17 mouse cellular contexts compared by ENCODE assay signal in genomic region chr2:129677664-129678063, GRCm38 (mm10). TPM values are rescaled to one million over a fixed set of nuclear protein-coding genes. Genes with fewer than 3 reads are reported as not detected.
DNase-seq lines count a peak whose midpoint lies in the region; ATAC-seq and TF ChIP-seq lines count a peak whose summit lies in the region.
"Had no signal": no experiment of that assay in that cellular context is flagged by ENCODE, and none has a peak within 500 bp of the region (broad histone marks: within the 10 kb centered on the region; RNA-seq: fewer than 3 reads in every experiment).

No protein-coding gene starts in this region.

- no peak for DNase-seq in hindbrain, embryonic 10.5 days (ENCODE audit: low spot score)
- peak; percentile 30 for DNase-seq in ZHBTc4 (ENCODE audit: low read depth, low spot score)
- DNase-seq in forebrain, embryonic 10.5 days (ENCODE audit: extremely low spot score, low spot score): no peak
- peak; percentile 83 for DNase-seq in midbrain, embryonic 11.5 days (ENCODE audit: low spot score, missing footprints)
- DNase-seq in gastrocnemius, adult 2 months: no peak
- no peak for DNase-seq in spleen, postnatal 10 days (ENCODE audit: low spot score in 2 of 2)
- DNase-seq: cerebellum, adult 9-10 months; heart, postnatal 4 days; kidney, adult 8-10 months; lung, postnatal 36 days had no signal

- no peak overlapping the region for H3K4me3 ChIP-seq in hindbrain, embryonic 16.5 days (ENCODE audit: low read length)
- H3K4me3 ChIP-seq in hindbrain, embryonic 10.5 days: no peak overlapping the region
- H3K4me3 ChIP-seq in forebrain, embryonic 10.5 days: no peak overlapping the region
- H3K4me3 ChIP-seq in midbrain, embryonic 11.5 days (ENCODE audit: low read depth, low read length): no peak overlapping the region
- no peak overlapping the region for H3K4me3 ChIP-seq in gastrocnemius, adult 2 months
- H3K4me3 ChIP-seq: limb, embryonic 10.5 days; liver, embryonic 15.5 days had no signal

- WGBS in hindbrain, embryonic 16.5 days: 10% methylated on average over 2 of the region's 2 CpGs
- 41% methylated on average over 2 of the region's 2 CpGs for WGBS in hindbrain, embryonic 10.5 days
- WGBS in forebrain, embryonic 10.5 days: 29% methylated on average over 2 of the region's 2 CpGs
- WGBS in midbrain, embryonic 11.5 days: 29% methylated on average over 2 of the region's 2 CpGs

- no peak overlapping the region for H3K9ac ChIP-seq in hindbrain, embryonic 16.5 days (ENCODE audit: low read depth, low read length)
- 0 out of 2 replicates have a peak overlapping the region, but pooled peaks have one; percentile 4 for H3K9ac ChIP-seq in midbrain, embryonic 11.5 days (ENCODE audit: low read length)
- H3K9ac ChIP-seq: liver, embryonic 15.5 days had no signal

- H3K4me2 ChIP-seq in hindbrain, embryonic 16.5 days (ENCODE audit: low read length): no peak overlapping the region
- no peak overlapping the region for H3K4me2 ChIP-seq in midbrain, embryonic 11.5 days
- H3K4me2 ChIP-seq: liver, embryonic 15.5 days had no signal

- H3K4me1 ChIP-seq in hindbrain, embryonic 16.5 days (ENCODE audit: control insufficient read depth, insufficient read depth, low read depth, low read length): no peaks in the 10 kb centered on the region
- H3K4me1 ChIP-seq in hindbrain, embryonic 10.5 days (replicated peaks): peaks cover 10% of the 10 kb centered on the region; the same call in 1 of the 2 replicates
- peaks cover 16% of the 10 kb centered on the region for H3K4me1 ChIP-seq in forebrain, embryonic 10.5 days
- H3K4me1 ChIP-seq in midbrain, embryonic 11.5 days (ENCODE audit: control insufficient read depth, insufficient read depth, low read length): peaks cover 6% of the 10 kb centered on the region
- H3K4me1 ChIP-seq: liver, embryonic 15.5 days had no signal

- intact Hi-C loops in gastrocnemius, adult 2 months (cut with DNase I): loop anchor here (5.0 kb wide), 1 partner anchor 175 kb away; no protein-coding TSS in a partner anchor

- H3K36me3 ChIP-seq in hindbrain, embryonic 16.5 days (ENCODE audit: control insufficient read depth, insufficient read depth, low read length): no peaks in the 10 kb centered on the region
- H3K36me3 ChIP-seq in hindbrain, embryonic 10.5 days: no peaks in the 10 kb centered on the region
- H3K36me3 ChIP-seq in forebrain, embryonic 10.5 days (replicated peaks): no peaks in the 10 kb centered on the region
- H3K36me3 ChIP-seq in midbrain, embryonic 11.5 days (ENCODE audit: control insufficient read depth, insufficient read depth, low read length): no peaks in the 10 kb centered on the region
- H3K36me3 ChIP-seq: limb, embryonic 10.5 days; liver, embryonic 15.5 days had no signal

- H3K27ac ChIP-seq in hindbrain, embryonic 16.5 days (ENCODE audit: low read depth, low read length): no peak overlapping the region
- no peak overlapping the region for H3K27ac ChIP-seq in hindbrain, embryonic 10.5 days
- H3K27ac ChIP-seq in forebrain, embryonic 10.5 days: peak overlapping the region; percentile 13; the same call in 1 of the 2 replicates
- no peak overlapping the region for H3K27ac ChIP-seq in midbrain, embryonic 11.5 days (ENCODE audit: low read depth, low read length)
- no peak overlapping the region for H3K27ac ChIP-seq in gastrocnemius, adult 2 months
- H3K27ac ChIP-seq: limb, embryonic 10.5 days; liver, embryonic 15.5 days had no signal

- peak; percentile 67 for ATAC-seq in hindbrain, embryonic 16.5 days
- peak; percentile 70 for ATAC-seq in midbrain, embryonic 11.5 days (ENCODE audit: low FRiP score)

- no peak for TF ChIP-seq CTCF in gastrocnemius, adult 2 months (IDR thresholded peaks at IDR 0.05)

- no peaks in the 10 kb centered on the region; the same call in 1 of the 2 replicates for H3K27me3 ChIP-seq in hindbrain, embryonic 16.5 days (replicated peaks; ENCODE audit: control insufficient read depth, insufficient read depth, low read length)
- H3K27me3 ChIP-seq in hindbrain, embryonic 10.5 days (ENCODE audit: insufficient read depth, poor library complexity, severe bottlenecking): no peaks in the 10 kb centered on the region
- H3K27me3 ChIP-seq in forebrain, embryonic 10.5 days (ENCODE audit: poor library complexity, severe bottlenecking): peaks cover 6% of the 10 kb centered on the region
- no peaks in the 10 kb centered on the region for H3K27me3 ChIP-seq in midbrain, embryonic 11.5 days (ENCODE audit: control insufficient read depth, insufficient read depth, low read length)

- no peaks in the 10 kb centered on the region for H3K9me3 ChIP-seq in hindbrain, embryonic 16.5 days (ENCODE audit: control insufficient read depth, low read length)
- no peaks in the 10 kb centered on the region for H3K9me3 ChIP-seq in hindbrain, embryonic 10.5 days
- H3K9me3 ChIP-seq in forebrain, embryonic 10.5 days: no peaks in the 10 kb centered on the region
- no peaks in the 10 kb centered on the region for H3K9me3 ChIP-seq in midbrain, embryonic 11.5 days (ENCODE audit: control insufficient read depth, low read length)
- H3K9me3 ChIP-seq: limb, embryonic 10.5 days; liver, embryonic 15.5 days had no signal

RNA-seq across cellular contexts. Expression of gene Pdyn, which starts 22.0 kb away (rescaled TPM):
- polyA plus RNA-seq in hindbrain, embryonic 16.5 days (2015; fragmentation: Nextera tagmentation; extraction: Ambion mirVana): 20.0 and 22.0 TPM in 2 replicates
- polyA plus RNA-seq in hindbrain, embryonic 10.5 days (2016; fragmentation: Nextera tagmentation; extraction: Ambion mirVana): 0.12 and 0.58 TPM in 2 replicates
- 0.06 and 0.07 TPM in 2 replicates for polyA plus RNA-seq in forebrain, embryonic 10.5 days (2016; fragmentation: Nextera tagmentation; extraction: Ambion mirVana)
- 0.89 and 1.4 TPM in 2 replicates for polyA plus RNA-seq in midbrain, embryonic 11.5 days (2014; fragmentation: Nextera tagmentation; extraction: Ambion mirVana)
- not detected for total RNA-seq in gastrocnemius, adult 2 months (2021)
- total RNA-seq: heart, adult 8-10 months; heart, postnatal 4 days; MEL had no signal
- polyA plus RNA-seq: limb, embryonic 10.5 days; spleen, adult 2 months; testis, adult 2 months had no signal

Comparison
In these comparisons a context has a peak if more than half of its experiments do, and no peak if none do; other contexts are left out.
1. DNase-seq: peak in ZHBTc4 (single experiment) and midbrain, embryonic 11.5 days (single experiment); none in hindbrain, embryonic 10.5 days (single experiment), forebrain, embryonic 10.5 days (single experiment), gastrocnemius, adult 2 months (single experiment) and spleen, postnatal 10 days (0 of 2).